Mouse (Mus musculus) MN1 (cell line): ENCODE measurements at regions not wholly inside any gene's neighbourhood (a gene's known extent, or its start where the extent isn't known, plus 50 kb on each side); places are given as distances from the start of the nearest gene placed in this dataset.
"Not testable (repeated sequence)": the region's sequence is repeated elsewhere in the genome, so short reads cannot be mapped to it uniquely, and the experiment has no call there.

Experiments used
- DNase-seq: peaks from one replicate; pipeline ENCODE4 v3.0.0-alpha.2; 2016; ENCODE audit warnings: low spot score

DNA sequence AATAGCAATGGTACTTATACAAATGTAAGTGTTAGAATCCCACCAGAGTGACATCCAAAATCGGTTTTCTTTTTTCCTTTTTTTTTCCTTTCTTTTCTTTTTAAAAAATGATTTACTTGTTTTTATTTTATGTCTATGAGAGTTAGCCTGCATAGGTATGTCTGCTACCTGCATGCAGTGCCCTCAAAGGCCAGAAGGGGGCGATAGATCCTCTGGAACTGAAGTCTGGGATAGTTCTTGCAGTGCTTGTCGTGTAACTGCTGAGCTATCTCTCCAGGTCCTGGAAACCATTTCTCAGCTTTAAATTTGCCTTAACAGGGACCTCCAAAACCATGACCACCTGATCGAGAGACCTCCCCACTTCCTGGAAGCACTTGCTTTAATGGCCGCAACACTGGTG, 93.8 kb downstream of the Defb7 start:
- DNase-seq = peak; percentile 7

DNA sequence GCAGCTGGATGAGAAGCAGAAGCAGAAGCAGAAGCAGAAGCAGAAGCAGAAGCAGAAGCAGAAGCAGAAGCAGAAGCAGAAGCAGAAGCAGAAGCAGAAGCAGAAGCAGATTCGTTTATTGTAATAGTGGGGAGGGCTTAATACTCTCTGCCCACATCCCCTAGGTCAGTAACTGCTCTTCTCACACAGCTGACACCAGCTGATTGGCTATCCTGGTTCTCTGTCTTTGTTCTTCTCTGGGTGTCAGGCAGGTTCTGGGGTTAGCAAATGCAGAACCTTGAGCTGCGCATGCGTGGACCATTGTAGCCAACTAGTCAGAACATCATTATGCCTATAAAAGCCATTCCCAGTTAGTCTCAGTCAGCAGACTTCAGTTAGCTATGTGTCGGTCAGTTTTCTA, 106.6 kb downstream of the Defb7 start:
- DNase-seq = not testable (repeated sequence)

DNA sequence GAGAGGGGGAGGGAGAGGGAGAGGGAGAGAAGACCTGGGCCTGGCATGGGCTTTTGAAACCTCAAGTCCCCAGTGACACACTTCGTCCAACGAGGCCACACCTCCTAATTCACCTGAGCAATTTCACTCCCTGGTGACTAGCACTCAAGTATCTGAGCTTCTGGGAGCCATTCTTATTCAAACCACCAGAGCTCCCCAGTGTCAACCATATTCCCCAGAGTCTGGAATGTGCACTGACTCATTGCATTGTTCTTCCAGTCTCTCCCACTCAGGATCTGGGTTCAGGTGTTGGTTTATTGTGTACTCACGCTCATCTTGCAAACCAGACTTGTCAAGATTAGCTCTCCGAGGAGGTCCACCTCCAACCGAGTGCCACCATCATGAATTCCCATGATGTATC, 111.7 kb downstream of the Defb7 start:
- DNase-seq = no peak

DNA sequence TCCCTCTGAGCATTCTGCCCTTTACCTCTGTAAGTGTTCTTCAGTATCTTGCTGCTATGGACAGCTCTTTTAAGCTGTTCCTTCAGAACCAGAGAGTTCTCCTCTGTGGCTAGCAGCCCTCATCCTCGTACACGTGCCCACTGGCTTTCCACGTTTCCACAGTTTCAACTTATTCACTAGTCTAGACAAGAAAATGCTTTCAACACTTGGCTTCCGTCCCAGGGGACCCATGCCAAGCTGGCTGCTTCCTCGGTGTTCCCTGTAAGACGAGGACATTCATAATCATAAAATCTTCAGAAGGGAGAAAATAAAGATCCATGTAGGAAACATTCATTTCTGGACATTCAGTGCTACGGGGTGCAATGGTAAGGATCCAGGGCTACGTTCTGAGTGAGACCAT, 101.9 kb upstream of the 4930467E23Rik start:
- no peak for DNase-seq

DNA sequence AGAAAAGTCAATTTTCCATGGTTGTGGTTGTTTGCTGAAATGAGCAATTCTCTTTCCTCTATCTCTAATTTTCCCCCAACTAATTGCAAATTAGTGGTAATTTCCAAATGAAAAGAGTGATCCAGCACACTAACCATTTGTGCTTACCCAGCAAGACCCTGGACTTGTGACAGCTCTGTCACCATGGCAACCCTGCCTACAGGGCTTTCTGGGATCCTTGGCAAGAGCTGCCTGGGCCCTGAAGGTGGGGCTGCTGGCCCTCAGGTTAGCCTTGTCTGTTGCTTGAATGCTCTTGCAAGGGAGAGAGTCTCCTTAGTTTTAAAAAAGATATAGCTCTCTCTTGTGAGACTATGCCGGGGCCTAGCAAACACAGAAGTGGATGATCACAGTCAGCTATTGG, 80.8 kb upstream of the 4930467E23Rik start:
- not testable (repeated sequence) for DNase-seq
